Comparison of ENCODE assay signal across 21 mouse cellular contexts in the genomic region with DNA sequence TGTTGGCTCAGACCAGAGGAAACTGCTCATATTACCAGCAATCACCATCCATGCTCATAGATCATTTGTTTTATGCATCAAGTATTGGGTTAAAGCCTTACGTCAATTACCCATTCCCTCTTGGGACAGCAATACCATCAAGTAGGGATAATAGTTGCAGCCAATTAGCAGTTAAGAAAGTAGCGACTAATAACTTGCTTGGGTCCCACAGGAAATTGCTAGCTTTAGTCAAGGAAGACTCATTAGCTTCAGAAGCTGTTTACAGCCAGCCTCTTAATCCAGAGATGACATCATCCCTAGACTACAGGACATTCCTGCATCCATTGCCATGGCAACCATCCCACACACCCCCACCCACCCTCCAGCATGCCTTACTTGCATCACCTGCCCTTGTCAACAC. TPM values are rescaled to one million over a fixed set of nuclear protein-coding genes. Genes with fewer than 3 reads are reported as not detected.
DNase-seq lines count a peak whose midpoint lies in the region; ATAC-seq and TF ChIP-seq lines count a peak whose summit lies in the region.
"Had no signal": no experiment of that assay in that cellular context is flagged by ENCODE, and none has a peak within 500 bp of the region (broad histone marks: within the 10 kb centered on the region; RNA-seq: fewer than 3 reads in every experiment).

No protein-coding gene starts in this region.

- no peak overlapping the region for H3K27ac ChIP-seq in midbrain, embryonic 11.5 days (ENCODE audit: low read depth, low read length)
- no peak overlapping the region for H3K27ac ChIP-seq in midbrain, embryonic 10.5 days (replicated peaks)
- no peak overlapping the region for H3K27ac ChIP-seq in embryonic facial prominence, embryonic 14.5 days (replicated peaks; ENCODE audit: low read depth, low read length)
- no peak overlapping the region for H3K27ac ChIP-seq in gastrocnemius, adult 2 months
- H3K27ac ChIP-seq: intestine, embryonic 15.5 days had no signal

- H3K4me2 ChIP-seq in midbrain, embryonic 11.5 days, result no peak overlapping the region
- H3K4me2 ChIP-seq in embryonic facial prominence, embryonic 14.5 days (ENCODE audit: low read depth, low read length), result no peak overlapping the region
- H3K4me2 ChIP-seq in myocyte (ENCODE audit: low read depth), result peak overlapping the region; percentile 68
- H3K4me2 ChIP-seq: intestine, embryonic 15.5 days had no signal

- peak; percentile 17 for DNase-seq in embryo, embryonic 10.5 days (ENCODE audit: low spot score)
- DNase-seq in embryo, embryonic 9.5 days (ENCODE audit: extremely low spot score), result no peak
- peak; percentile 45 for DNase-seq in midbrain, embryonic 11.5 days (ENCODE audit: low spot score, missing footprints)
- no peak for DNase-seq in midbrain, embryonic 10.5 days (ENCODE audit: low spot score)
- peak; percentile 72 for DNase-seq in embryonic facial prominence, embryonic 14.5 days (ENCODE audit: low spot score)
- no peak for DNase-seq in heart, postnatal 36 days
- no peak for DNase-seq in gastrocnemius, adult 2 months
- DNase-seq: adrenal gland, postnatal 36 days; cerebellum, adult 11-12 months; heart, postnatal 10 days; kidney, postnatal 36 days had no signal

- TF ChIP-seq CTCF in gastrocnemius, adult 2 months (IDR thresholded peaks at IDR 0.05), result no peak

- 87% methylated on average over 2 of the region's 2 CpGs for WGBS in midbrain, embryonic 11.5 days
- 86% methylated on average over 2 of the region's 2 CpGs for WGBS in midbrain, embryonic 10.5 days
- WGBS in embryonic facial prominence, embryonic 14.5 days, result 55% methylated on average over 2 of the region's 2 CpGs

- no peak overlapping the region for H3K4me3 ChIP-seq in midbrain, embryonic 11.5 days (ENCODE audit: low read depth, low read length)
- no peak overlapping the region for H3K4me3 ChIP-seq in midbrain, embryonic 10.5 days
- H3K4me3 ChIP-seq in embryonic facial prominence, embryonic 14.5 days (ENCODE audit: low read depth, low read length), result no peak overlapping the region
- H3K4me3 ChIP-seq in myocyte, result no peak overlapping the region
- H3K4me3 ChIP-seq in gastrocnemius, adult 2 months, result no peak overlapping the region
- H3K4me3 ChIP-seq: intestine, embryonic 15.5 days had no signal

- H3K4me1 ChIP-seq in midbrain, embryonic 11.5 days (ENCODE audit: control insufficient read depth, insufficient read depth, low read length), result no peaks in the 10 kb centered on the region
- H3K4me1 ChIP-seq in midbrain, embryonic 10.5 days, result no peaks in the 10 kb centered on the region
- H3K4me1 ChIP-seq in embryonic facial prominence, embryonic 14.5 days (ENCODE audit: control insufficient read depth, insufficient read depth, low read length), result peaks cover 6% of the 10 kb centered on the region; the same call in 1 of the 2 replicates

- no peaks in the 10 kb centered on the region for H3K79me2 ChIP-seq in myocyte (ENCODE audit: control insufficient read depth, insufficient read depth)

- no peaks in the 10 kb centered on the region for H3K36me3 ChIP-seq in midbrain, embryonic 11.5 days (ENCODE audit: control insufficient read depth, insufficient read depth, low read length)
- no peaks in the 10 kb centered on the region for H3K36me3 ChIP-seq in midbrain, embryonic 10.5 days
- H3K36me3 ChIP-seq in embryonic facial prominence, embryonic 14.5 days (ENCODE audit: control insufficient read depth, insufficient read depth, low read length), result no peaks in the 10 kb centered on the region
- H3K36me3 ChIP-seq in myocyte (ENCODE audit: control insufficient read depth, insufficient read depth), result no peaks in the 10 kb centered on the region
- H3K36me3 ChIP-seq: G1E; intestine, embryonic 15.5 days had no signal

- H3ac ChIP-seq in myocyte (ENCODE audit: control insufficient read depth, insufficient read length), result no peak overlapping the region

- no peaks in the 10 kb centered on the region for H3K27me3 ChIP-seq in midbrain, embryonic 11.5 days (ENCODE audit: control insufficient read depth, insufficient read depth, low read length)
- H3K27me3 ChIP-seq in midbrain, embryonic 10.5 days (ENCODE audit: low read depth, poor library complexity, severe bottlenecking), result no peaks in the 10 kb centered on the region
- no peaks in the 10 kb centered on the region for H3K27me3 ChIP-seq in embryonic facial prominence, embryonic 14.5 days (replicated peaks; ENCODE audit: control insufficient read depth, insufficient read depth, low read length)
- H3K27me3 ChIP-seq in myocyte (ENCODE audit: control insufficient read depth, insufficient read depth, insufficient read length), result no peaks in the 10 kb centered on the region
- H3K27me3 ChIP-seq: intestine, embryonic 15.5 days had no signal

- no peak for ATAC-seq in midbrain, embryonic 11.5 days (ENCODE audit: low FRiP score)
- ATAC-seq in embryonic facial prominence, embryonic 14.5 days (ENCODE audit: low read depth), result peak; percentile 81
- ATAC-seq: intestine, embryonic 15.5 days had no signal

- TF ChIP-seq POLR2A in myocyte (IDR thresholded peaks at IDR 0.05; ENCODE audit: insufficient read length, low read depth), result no peak

- H3K9me3 ChIP-seq in midbrain, embryonic 11.5 days (ENCODE audit: control insufficient read depth, low read length), result no peaks in the 10 kb centered on the region
- H3K9me3 ChIP-seq in midbrain, embryonic 10.5 days (replicated peaks), result no peaks in the 10 kb centered on the region
- H3K9me3 ChIP-seq in embryonic facial prominence, embryonic 14.5 days (ENCODE audit: control insufficient read depth, low read length), result no peaks in the 10 kb centered on the region
- H3K9me3 ChIP-seq: intestine, embryonic 15.5 days had no signal

- H3K9ac ChIP-seq in midbrain, embryonic 11.5 days (ENCODE audit: low read length), result no peak overlapping the region
- H3K9ac ChIP-seq in embryonic facial prominence, embryonic 14.5 days (ENCODE audit: low read depth, low read length), result no peak overlapping the region
- H3K9ac ChIP-seq: intestine, embryonic 15.5 days had no signal

- intact Hi-C loops in heart, postnatal 36 days (cut with DNase I), result no loop called here
- intact Hi-C loops in gastrocnemius, adult 2 months (cut with DNase I), result no loop called here

TF ChIP-seq in myocyte, 11 proteins besides CTCF, POLR2A, EP300 and RAD21:
- TF ChIP-seq SRF (IDR thresholded peaks at IDR 0.05; ENCODE audit: control insufficient read depth, insufficient read length, low read depth) (no peak), E2F4 (IDR thresholded peaks at IDR 0.05; ENCODE audit: insufficient read depth) (no peak), MAX (IDR thresholded peaks at IDR 0.05; ENCODE audit: low read depth) (no peak), USF1 (IDR thresholded peaks at IDR 0.05; ENCODE audit: low read depth) (no peak), MYOG (IDR thresholded peaks at IDR 0.05; ENCODE audit: control insufficient read depth in 1 of 3, insufficient read depth in 1 of 3, insufficient read length in 2 of 3, low read depth in 2 of 3) (no peak), TCF12 (IDR thresholded peaks at IDR 0.05; ENCODE audit: insufficient read depth, poor library complexity, severe bottlenecking) (no peak), TCF3 (IDR thresholded peaks at IDR 0.05; ENCODE audit: insufficient read length, low read depth) (no peak), CEBPB (IDR thresholded peaks at IDR 0.05; ENCODE audit: insufficient read depth, poor library complexity, severe bottlenecking) (no peak), POLR2AphosphoS2 (IDR thresholded peaks at IDR 0.05; ENCODE audit: insufficient read length, low read depth) (no peak), MYOD1 (IDR thresholded peaks at IDR 0.05; ENCODE audit: control insufficient read depth in 1 of 3, insufficient read length in 2 of 3, low read depth in 2 of 3) (no peak), REST (IDR thresholded peaks at IDR 0.05; ENCODE audit: insufficient read depth, insufficient read length) (no peak)

RNA-seq across cellular contexts. Expression of a gene that starts 50.0 kb away (rescaled TPM):
- polyA plus RNA-seq in midbrain, embryonic 11.5 days (2014; fragmentation: Nextera tagmentation; extraction: Ambion mirVana), result not detected in 2 replicates
- not detected in 2 replicates for polyA plus RNA-seq in midbrain, embryonic 10.5 days (2016; fragmentation: Nextera tagmentation; extraction: Ambion mirVana)
- 0.55 and 0.58 TPM in 2 replicates for polyA plus RNA-seq in embryonic facial prominence, embryonic 14.5 days (2014; fragmentation: Nextera tagmentation; extraction: Ambion mirVana)
- polyA plus RNA-seq in myocyte (2012; fragmentation: generic; extraction: Trizol), result not detected
- not detected for total RNA-seq in heart, postnatal 36 days (2021)
- total RNA-seq in gastrocnemius, adult 2 months (2021), result not detected
- total RNA-seq: adrenal gland, postnatal 36 days; common myeloid progenitor, adult 5-6 weeks; G1E; granulocyte monocyte progenitor cell, adult 5-6 weeks; heart, postnatal 10 days; left cerebral cortex, adult 18-20 months; liver, adult 2 months had no signal
- polyA plus RNA-seq: G1E; intestine, embryonic 15.5 days; liver, adult 2 months; lung, embryonic 16.5 days; small intestine, adult 2 months; testis, adult 2 months had no signal

RNA-seq across cellular contexts. Expression of a gene that starts 59.8 kb away (rescaled TPM):
- 6.8 and 8.2 TPM in 2 replicates for polyA plus RNA-seq in midbrain, embryonic 11.5 days (2014; fragmentation: Nextera tagmentation; extraction: Ambion mirVana)
- polyA plus RNA-seq in midbrain, embryonic 10.5 days (2016; fragmentation: Nextera tagmentation; extraction: Ambion mirVana), result 2.9 and 4.0 TPM in 2 replicates
- polyA plus RNA-seq in embryonic facial prominence, embryonic 14.5 days (2014; fragmentation: Nextera tagmentation; extraction: Ambion mirVana), result 310 and 610 TPM in 2 replicates
- polyA plus RNA-seq in myocyte (2012; fragmentation: generic; extraction: Trizol), result 634 TPM
- under 1 TPM; 0.19 to 0.56 TPM for total RNA-seq in heart, postnatal 36 days (2021)
- 1 to 10 TPM; 2.1 TPM for total RNA-seq in gastrocnemius, adult 2 months (2021)
- total RNA-seq: G1E had no signal
- polyA plus RNA-seq: G1E had no signal

Comparison
In these comparisons a context has a peak if more than half of its experiments do, and no peak if none do; other contexts are left out.
1. DNase-seq: peak in embryo, embryonic 10.5 days (single experiment), midbrain, embryonic 11.5 days (single experiment) and embryonic facial prominence, embryonic 14.5 days (single experiment); none in embryo, embryonic 9.5 days (single experiment), midbrain, embryonic 10.5 days (single experiment), heart, postnatal 36 days (0 of 2) and gastrocnemius, adult 2 months (single experiment).
2. RNA of a gene that starts 59.8 kb away (polyA plus RNA-seq): 634 TPM in myocyte (single experiment) and 310 to 610 TPM in embryonic facial prominence, embryonic 14.5 days; 6.8 to 8.2 TPM in midbrain, embryonic 11.5 days and 2.9 to 4.0 TPM in midbrain, embryonic 10.5 days; every median in the first group is over 10 times any median in the second.